Mouse (Mus musculus): Measurements from ENCODE around the gene Dusp15. TPM values are rescaled to one million over a fixed set of nuclear protein-coding genes. Genes with fewer than 3 reads are reported as not detected.

The Dusp15 gene
- polyA plus RNA-seq, 1 experiment from 2014 or later: 8.8 TPM

DNA sequence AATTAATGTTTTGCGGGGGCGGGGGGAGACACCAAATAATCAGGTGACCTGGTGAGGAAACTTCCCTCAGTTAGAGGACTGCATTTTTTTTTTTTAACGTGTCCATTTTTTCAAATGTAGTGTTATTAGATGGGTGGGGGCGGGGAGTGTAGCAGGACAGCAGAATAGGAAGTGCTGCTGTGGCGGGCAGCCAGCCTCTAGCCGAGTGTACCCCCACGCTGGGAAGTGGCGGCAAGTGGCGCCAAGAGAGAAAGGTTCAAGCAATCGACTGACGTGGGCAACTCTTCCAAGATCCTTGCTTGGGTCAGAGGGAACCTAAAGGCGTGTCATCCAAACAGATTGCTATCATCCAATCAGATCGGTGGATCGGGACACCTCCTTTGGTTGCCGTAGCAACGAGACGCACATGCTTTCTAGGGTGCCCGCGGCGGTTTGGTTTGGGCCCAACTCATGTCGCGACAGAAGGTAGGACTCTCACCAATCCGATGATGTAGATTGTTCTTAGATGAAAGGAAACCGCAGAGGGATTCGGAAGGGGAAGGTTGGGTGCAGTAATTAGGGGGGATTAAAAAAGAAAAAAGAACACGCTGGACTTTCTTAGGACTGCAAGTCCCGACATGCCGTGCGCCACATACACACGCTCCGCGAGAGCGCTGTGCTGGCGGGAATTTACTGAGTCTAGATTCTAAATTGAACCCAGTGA is 10.7 kb upstream of the Dusp15 start, which contains the start of gene Ttll9:
Gene Ttll9, plus strand, starts transcription at position 395 of the 703 bp plus-strand sequence.
- peak; percentile 92 for ATAC-seq (replicated peaks; ENCODE audit: low FRiP score, low read depth)
- H3K9me3 ChIP-seq (replicated peaks; ENCODE audit: low read length): no peaks in the 10 kb centered on the region
- H3K27me3 ChIP-seq (ENCODE audit: insufficient read depth, low read length): no peaks in the 10 kb centered on the region
- peak; percentile 91 for DNase-seq (ENCODE audit: low spot score)
- no peaks in the 10 kb centered on the region for H3K36me3 ChIP-seq (ENCODE audit: insufficient read depth, low read length)
- peak within 1 kb of the TSS; percentile 51 for H3K4me3 ChIP-seq (replicated peaks; ENCODE audit: low read depth, low read length)
- TF ChIP-seq CTCF (IDR thresholded peaks at IDR 0.05; ENCODE audit: low read depth): no peak
- peak within 1 kb of the TSS; percentile 49; the same call in 1 of the 2 replicates for H3K9ac ChIP-seq (ENCODE audit: low read depth, low read length)
- no peak within 1 kb of the TSS for H3K27ac ChIP-seq
- no peaks in the 10 kb centered on the region for H3K4me1 ChIP-seq (replicated peaks; ENCODE audit: insufficient read depth, low read length)
- 3% methylated on average over 34 of the region's 34 CpGs for WGBS
- peak within 1 kb of the TSS; percentile 57 for H3K4me2 ChIP-seq (ENCODE audit: low read length)

GRCm38 (mm10) chr2:152958116-152958515 is 6.6 kb upstream of the Dusp15 start:
- Histone ChIP-seq H3K27me3 (ENCODE audit: insufficient read depth, low read length) (no peaks in the 10 kb centered on the region), H3K4me2 (ENCODE audit: low read length) (no peak overlapping the region), H3K4me1 (replicated peaks; ENCODE audit: insufficient read depth, low read length) (no peaks in the 10 kb centered on the region), H3K4me3 (replicated peaks; ENCODE audit: low read depth, low read length) (no peak overlapping the region), H3K9me3 (replicated peaks; ENCODE audit: low read length) (no peaks in the 10 kb centered on the region), H3K36me3 (ENCODE audit: insufficient read depth, low read length) (no peaks in the 10 kb centered on the region), H3K9ac (ENCODE audit: low read depth, low read length) (no peak overlapping the region), H3K27ac (no peak overlapping the region)
- ATAC-seq (replicated peaks; ENCODE audit: low FRiP score, low read depth) (no peak), DNase-seq (ENCODE audit: low spot score) (no peak)
- TF ChIP-seq CTCF (IDR thresholded peaks at IDR 0.05; ENCODE audit: low read depth): no peak
- WGBS: 78% methylated on average over 3 of the region's 3 CpGs

DNA sequence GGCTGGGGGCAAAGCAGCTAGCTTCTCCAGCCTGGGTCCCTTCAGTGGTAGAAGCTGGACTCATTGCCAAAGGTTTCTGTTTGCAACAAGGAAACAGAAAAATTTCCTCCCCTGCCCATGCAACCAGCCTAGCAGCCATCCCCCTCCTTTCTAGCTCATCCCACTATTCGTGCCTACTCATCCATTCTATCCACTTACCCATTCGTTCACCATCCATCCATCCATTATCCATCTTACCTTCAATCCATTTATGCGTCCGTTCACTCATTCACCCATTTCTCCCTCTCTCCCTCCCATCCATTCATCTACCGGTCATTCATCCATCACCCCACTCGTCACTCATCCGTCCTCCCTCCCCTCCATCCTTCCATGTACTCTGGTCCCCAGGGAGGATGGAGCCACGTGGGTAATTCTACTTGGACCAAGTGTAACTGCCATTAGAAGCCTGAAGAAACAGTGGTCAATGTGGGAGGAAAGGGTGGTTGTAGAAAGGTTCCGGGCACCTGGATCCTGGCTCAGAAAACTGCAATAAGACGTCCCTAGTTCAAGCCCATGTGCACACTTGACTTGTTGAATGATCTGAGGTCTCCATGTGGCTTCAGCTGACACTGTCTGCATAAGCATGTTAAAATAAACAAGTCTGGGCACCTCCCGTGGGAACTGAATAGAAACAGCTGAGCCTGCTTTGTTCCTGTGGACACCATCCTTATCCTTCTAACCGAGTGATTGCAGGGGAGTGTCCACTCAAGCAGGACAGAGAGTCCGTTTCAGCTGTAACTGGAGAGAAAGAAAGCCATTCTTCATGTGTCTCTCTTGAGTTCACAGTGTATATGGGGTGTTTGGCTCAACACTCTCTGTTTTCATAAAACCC is 587 bp upstream of the Dusp15 start:
- H3K4me3 ChIP-seq (replicated peaks; ENCODE audit: low read depth, low read length): peak overlapping the region; percentile 66
- no peaks in the 10 kb centered on the region for H3K36me3 ChIP-seq (ENCODE audit: insufficient read depth, low read length)
- H3K27me3 ChIP-seq (ENCODE audit: insufficient read depth, low read length): peaks cover 6% of the 10 kb centered on the region; the same call in 1 of the 2 replicates
- H3K4me1 ChIP-seq (replicated peaks; ENCODE audit: insufficient read depth, low read length): no peaks in the 10 kb centered on the region; the same call in none of the 2 replicates
- no peak for TF ChIP-seq CTCF (IDR thresholded peaks at IDR 0.05; ENCODE audit: low read depth)
- H3K27ac ChIP-seq: peak overlapping the region; percentile 42; the same call in 1 of the 2 replicates
- 10% methylated on average over 13 of the region's 13 CpGs for WGBS
- H3K4me2 ChIP-seq (ENCODE audit: low read length): peak overlapping the region; percentile 99
- DNase-seq (ENCODE audit: low spot score): no peak
- peak overlapping the region; percentile 61; the same call in 1 of the 2 replicates for H3K9ac ChIP-seq (ENCODE audit: low read depth, low read length)
- H3K9me3 ChIP-seq (replicated peaks; ENCODE audit: low read length): no peaks in the 10 kb centered on the region
- no peak; the same call in 1 of the 2 replicates for ATAC-seq (replicated peaks; ENCODE audit: low FRiP score, low read depth)

GRCm38 (mm10) chr2:152950358-152951064 is 987 bp downstream of the Dusp15 start:
- Histone ChIP-seq H3K9me3 (replicated peaks; ENCODE audit: low read length) (no peaks in the 10 kb centered on the region), H3K9ac (ENCODE audit: low read depth, low read length) (0 out of 2 replicates have a peak overlapping the region, but pooled peaks have one; percentile 13), H3K27ac (no peak overlapping the region), H3K27me3 (ENCODE audit: insufficient read depth, low read length) (peaks cover 6% of the 10 kb centered on the region; the same call in 1 of the 2 replicates), H3K4me3 (replicated peaks; ENCODE audit: low read depth, low read length) (peak overlapping the region; percentile 66), H3K4me2 (ENCODE audit: low read length) (peak overlapping the region; percentile 99), H3K36me3 (ENCODE audit: insufficient read depth, low read length) (no peaks in the 10 kb centered on the region), H3K4me1 (replicated peaks; ENCODE audit: insufficient read depth, low read length) (no peaks in the 10 kb centered on the region; the same call in none of the 2 replicates)
- TF ChIP-seq CTCF (IDR thresholded peaks at IDR 0.05; ENCODE audit: low read depth): no peak
- 35% methylated on average over 11 of the region's 11 CpGs for WGBS
- 0 out of 2 replicates have a peak, but pooled peaks have one; percentile 18 for ATAC-seq (replicated peaks; ENCODE audit: low FRiP score, low read depth)
- DNase-seq (ENCODE audit: low spot score): no peak

- Histone ChIP-seq H3K9me3 (replicated peaks; ENCODE audit: low read length) (no peaks in the 10 kb centered on the region), H3K4me1 (replicated peaks; ENCODE audit: insufficient read depth, low read length) (peaks cover under 1% of the 10 kb centered on the region), H3K4me2 (ENCODE audit: low read length) (no peak overlapping the region), H3K36me3 (ENCODE audit: insufficient read depth, low read length) (no peaks in the 10 kb centered on the region), H3K27me3 (ENCODE audit: insufficient read depth, low read length) (peaks cover 15% of the 10 kb centered on the region), H3K27ac (no peak overlapping the region), H3K4me3 (replicated peaks; ENCODE audit: low read depth, low read length) (no peak overlapping the region), H3K9ac (ENCODE audit: low read depth, low read length) (no peak overlapping the region)
- 87% methylated on average over 5 of the region's 5 CpGs for WGBS
- no peak for TF ChIP-seq CTCF (IDR thresholded peaks at IDR 0.05; ENCODE audit: low read depth)
- DNase-seq (ENCODE audit: low spot score) (no peak), ATAC-seq (replicated peaks; ENCODE audit: low FRiP score, low read depth) (no peak)
These were observed 3.0 kb downstream of the Dusp15 start for GRCm38 (mm10) chr2:152948438-152949020.
